23 mouse cellular contexts compared by ENCODE assay signal in the genomic region with DNA sequence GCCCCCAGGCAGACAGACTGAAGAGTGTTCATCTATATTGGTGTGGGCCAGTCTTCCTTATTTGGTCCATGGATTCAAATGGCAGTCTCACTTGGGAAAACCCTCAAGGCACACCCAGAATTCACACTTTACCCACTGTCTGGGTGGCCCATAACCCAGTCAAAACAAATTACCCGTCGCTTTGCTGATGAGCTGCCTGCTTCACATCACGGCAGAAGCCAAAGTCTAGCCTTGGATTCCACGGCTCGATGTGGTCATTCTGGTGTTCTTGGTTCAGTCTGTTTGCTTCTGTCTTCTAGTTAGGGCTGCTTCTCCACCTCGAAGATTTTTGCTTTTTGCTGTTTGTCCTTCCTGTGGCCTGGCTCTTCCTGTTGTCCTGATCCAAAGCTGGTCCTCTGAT.
A peak's percentile ranks its signal among the peaks of the same experiment; 100 is the strongest.
DNase-seq lines count a peak whose midpoint lies in the region; ATAC-seq and TF ChIP-seq lines count a peak whose summit lies in the region.
"Had no signal": no experiment of that assay in that cellular context is flagged by ENCODE, and none has a peak within 500 bp of the region (broad histone marks: within the 10 kb centered on the region; RNA-seq: fewer than 3 reads in every experiment).

No protein-coding gene starts in this region.

- no peak for ATAC-seq in lung, embryonic 14.5 days (ENCODE audit: insufficient read depth)
- peak; percentile 39; the same call in 1 of the 2 replicates for ATAC-seq in lung, embryonic 16.5 days (ENCODE audit: low read depth)
- ATAC-seq: activated CD4-positive, CD25-positive, alpha-beta regulatory T cell, adult 4 months; CD4-positive, CD25-positive, alpha-beta regulatory T cell, adult 4 months; forebrain, embryonic 13.5 days; forebrain, embryonic 15.5 days; Patski had no signal

- no peaks in the 10 kb centered on the region for H3K27me3 ChIP-seq in lung, embryonic 14.5 days (ENCODE audit: insufficient read depth, low read length)
- no peaks in the 10 kb centered on the region for H3K27me3 ChIP-seq in lung, embryonic 16.5 days (ENCODE audit: control insufficient read depth, insufficient read depth, low read depth, low read length)
- H3K27me3 ChIP-seq: embryonic facial prominence, embryonic 12.5 days; forebrain, embryonic 13.5 days; forebrain, embryonic 15.5 days; Patski had no signal

- TF ChIP-seq POLR2A in lung, adult 2 months (IDR thresholded peaks at IDR 0.05; ENCODE audit: borderline replicate concordance, extremely low read depth, low read depth, low read length), result no peak

- DNase-seq in lung, embryonic 14.5 days, result peak; percentile 64
- DNase-seq in lung, postnatal 25 days (ENCODE audit: low spot score), result no peak
- DNase-seq in lung, adult 2 months, result no peak
- peak; percentile 28 to 53 for DNase-seq in lung, postnatal 4 days
- no peak for DNase-seq in lung, adult 18-20 months
- DNase-seq: adrenal gland, adult 8-10 months; adrenal gland, postnatal 14 days; adrenal gland, postnatal 36 days; B cell, adult 2 months; cerebellum, adult 11-12 months; cerebellum, adult 2 months; cerebellum, adult 9-10 months; cerebellum, postnatal 10 days; cerebellum, postnatal 25 days had no signal

- H3K36me3 ChIP-seq in lung, embryonic 14.5 days (ENCODE audit: insufficient read depth), result no peaks in the 10 kb centered on the region
- H3K36me3 ChIP-seq in lung, embryonic 16.5 days (ENCODE audit: control insufficient read depth, insufficient read depth, low read length), result no peaks in the 10 kb centered on the region
- H3K36me3 ChIP-seq: embryonic facial prominence, embryonic 10.5 days; embryonic facial prominence, embryonic 12.5 days; forebrain, embryonic 15.5 days; G1E had no signal

- H3K9me3 ChIP-seq in lung, embryonic 14.5 days (ENCODE audit: low read depth, low read length), result no peaks in the 10 kb centered on the region
- H3K9me3 ChIP-seq in lung, embryonic 16.5 days (ENCODE audit: control insufficient read depth, low read length), result no peaks in the 10 kb centered on the region
- H3K9me3 ChIP-seq: embryonic facial prominence, embryonic 10.5 days; embryonic facial prominence, embryonic 12.5 days; forebrain, embryonic 13.5 days; forebrain, embryonic 15.5 days; G1E had no signal

- H3K4me3 ChIP-seq in lung, embryonic 14.5 days (ENCODE audit: low read depth, low read length), result no peak overlapping the region
- H3K4me3 ChIP-seq in lung, embryonic 16.5 days (ENCODE audit: low read length), result no peak overlapping the region
- H3K4me3 ChIP-seq in lung, adult 2 months (replicated peaks; ENCODE audit: extremely low read depth, low read depth, low read length), result no peak overlapping the region
- H3K4me3 ChIP-seq: embryonic facial prominence, embryonic 10.5 days; embryonic facial prominence, embryonic 12.5 days; forebrain, embryonic 13.5 days; forebrain, embryonic 15.5 days had no signal

- TF ChIP-seq CTCF in lung, embryonic 14.5 days (IDR thresholded peaks at IDR 0.05; ENCODE audit: low read depth), result no peak
- TF ChIP-seq CTCF in lung, adult 2 months (IDR thresholded peaks at IDR 0.05; ENCODE audit: insufficient read depth, low read length), result no peak

- peaks cover 8% of the 10 kb centered on the region; the same call in 1 of the 2 replicates for H3K4me1 ChIP-seq in lung, embryonic 14.5 days (ENCODE audit: insufficient read depth)
- H3K4me1 ChIP-seq in lung, embryonic 16.5 days (replicated peaks; ENCODE audit: control insufficient read depth, insufficient read depth, low read length), result peaks cover 5% of the 10 kb centered on the region
- H3K4me1 ChIP-seq in lung, adult 2 months (ENCODE audit: control insufficient read depth, insufficient read depth, low read length), result no peaks in the 10 kb centered on the region

- no peak overlapping the region for H3K4me2 ChIP-seq in lung, embryonic 14.5 days
- H3K4me2 ChIP-seq in lung, embryonic 16.5 days (ENCODE audit: low read depth, low read length), result no peak overlapping the region
- H3K4me2 ChIP-seq: embryonic facial prominence, embryonic 12.5 days; forebrain, embryonic 13.5 days; forebrain, embryonic 15.5 days had no signal

- 52% methylated on average over 6 of the region's 6 CpGs for WGBS in lung, embryonic 14.5 days
- 48% methylated on average over 6 of the region's 6 CpGs for WGBS in lung, embryonic 16.5 days
- WGBS in lung, adult 2 months, result 60% methylated on average over 6 of the region's 6 CpGs

- H3K9ac ChIP-seq in lung, embryonic 14.5 days, result no peak overlapping the region
- no peak overlapping the region for H3K9ac ChIP-seq in lung, embryonic 16.5 days (ENCODE audit: low read length)
- H3K9ac ChIP-seq: embryonic facial prominence, embryonic 12.5 days; forebrain, embryonic 13.5 days; forebrain, embryonic 15.5 days had no signal

- H3K27ac ChIP-seq in lung, embryonic 14.5 days (ENCODE audit: low read depth), result no peak overlapping the region
- H3K27ac ChIP-seq in lung, embryonic 16.5 days (ENCODE audit: low read length), result no peak overlapping the region
- H3K27ac ChIP-seq: embryonic facial prominence, embryonic 10.5 days; embryonic facial prominence, embryonic 12.5 days; forebrain, embryonic 13.5 days; forebrain, embryonic 15.5 days had no signal

Comparison
In these comparisons a context has a peak if more than half of its experiments do, and no peak if none do; other contexts are left out.
1. DNase-seq: peak in lung, embryonic 14.5 days (single experiment) and lung, postnatal 4 days (2 of 2); none in lung, postnatal 25 days (single experiment), lung, adult 2 months (single experiment) and lung, adult 18-20 months (0 of 2).